Mouse (Mus musculus) midbrain, embryonic 15.5 days (tissue): ENCODE results near the gene Dhx32. TPM values are rescaled to one million over a fixed set of nuclear protein-coding genes. Genes with fewer than 3 reads are reported as not detected.

Source experiments
- ATAC-seq: fragments of 200-750 bp; cut with Nextera tagmentation; replicated peaks from 2 replicates; pipeline ENCODE4 v1.8.0; 2017; ENCODE audit warnings: moderate TSS enrichment
- H3K27ac ChIP-seq: fragments of 300-500 bp; sonication (generic); 2 replicates; pipeline ENCODE4 v1.5.1; 2015; ENCODE audit warnings: mild to moderate bottlenecking, inconsistent platforms
- H3K27me3 ChIP-seq: fragments of 300-500 bp; sonication (generic); replicated peaks from 2 replicates; pipeline ENCODE4 v1.6.1; 2015; ENCODE audit warnings: inconsistent platforms
- H3K36me3 ChIP-seq: fragments of 300-500 bp; sonication (generic); replicated peaks from 2 replicates; pipeline ENCODE4 v1.6.1; 2015; ENCODE audit warnings: inconsistent platforms
- H3K4me1 ChIP-seq: fragments of 300-500 bp; sonication (generic); 2 replicates; pipeline ENCODE4 v1.6.1; 2015; ENCODE audit warnings: inconsistent platforms
- H3K4me2 ChIP-seq: fragments of 300-500 bp; sonication (generic); 2 replicates; pipeline ENCODE4 v1.6.1; 2015; ENCODE audit warnings: inconsistent platforms, mild to moderate bottlenecking, moderate library complexity
- H3K4me3 ChIP-seq: fragments of 300-500 bp; sonication (generic); 2 replicates; pipeline ENCODE4 v1.5.1; 2015; ENCODE audit warnings: mild to moderate bottlenecking, inconsistent platforms
- H3K9ac ChIP-seq: fragments of 300-500 bp; sonication (generic); 2 replicates; pipeline ENCODE4 v1.6.1; 2015; ENCODE audit warnings: mild to moderate bottlenecking, inconsistent platforms
- H3K9me3 ChIP-seq: fragments of 300-500 bp; sonication (generic); 2 replicates; pipeline ENCODE4 v1.6.1; 2016; ENCODE audit warnings: inconsistent platforms
- WGBS: fragments of 180-500 bp; shearing (Covaris S2); methylation state at CpG from one replicate; pipeline ENCODE4 v1.1.7; 2015; ENCODE audit warnings: mixed read lengths; 5-methylcytosine and 5-hydroxymethylcytosine counted together
- polyA plus RNA-seq: library from polyadenylated mRNA; unstranded; fragments of >200 nt; fragmentation: Nextera tagmentation; extraction: Ambion mirVana; gene quantifications from 2 replicates; pipeline ENCODE4 v1.2.1, GENCODE M21; 2015

Gene Dhx32
- polyA plus RNA-seq, 1 experiment from 2014 or later = 42.6 TPM

DNA sequence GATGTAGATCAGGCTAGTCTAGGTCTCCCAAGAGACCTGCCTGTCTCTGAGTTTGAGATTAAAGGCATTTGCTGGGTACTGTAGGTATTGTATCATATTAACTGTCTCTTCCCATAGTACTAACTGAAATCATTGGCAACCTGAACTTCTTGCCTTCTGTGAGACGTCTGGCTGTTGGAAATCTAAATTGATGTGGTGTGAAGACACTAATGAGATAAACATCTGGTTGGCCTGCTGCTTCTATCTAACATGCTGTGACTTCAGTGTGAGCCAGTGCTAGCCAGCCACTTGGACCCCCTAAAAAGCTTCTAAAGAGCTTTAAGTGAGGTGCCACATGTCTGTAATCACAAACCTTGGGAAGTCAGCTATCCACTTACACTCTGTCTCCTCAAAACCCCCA, 10.2 kb upstream of the Dhx32 start:
- H3K4me1 ChIP-seq = peaks cover 4% of the 10 kb centered on the region; the same call in 1 of the 2 replicates
- 47% methylated on average over 1 of the region's 1 CpGs for WGBS
- H3K36me3 ChIP-seq = no peaks in the 10 kb centered on the region
- H3K9ac ChIP-seq = no peak overlapping the region
- H3K27me3 ChIP-seq = no peaks in the 10 kb centered on the region
- H3K4me2 ChIP-seq = no peak overlapping the region
- no peaks in the 10 kb centered on the region for H3K9me3 ChIP-seq
- no peak for ATAC-seq
- H3K4me3 ChIP-seq = no peak overlapping the region
- no peak overlapping the region for H3K27ac ChIP-seq

DNA sequence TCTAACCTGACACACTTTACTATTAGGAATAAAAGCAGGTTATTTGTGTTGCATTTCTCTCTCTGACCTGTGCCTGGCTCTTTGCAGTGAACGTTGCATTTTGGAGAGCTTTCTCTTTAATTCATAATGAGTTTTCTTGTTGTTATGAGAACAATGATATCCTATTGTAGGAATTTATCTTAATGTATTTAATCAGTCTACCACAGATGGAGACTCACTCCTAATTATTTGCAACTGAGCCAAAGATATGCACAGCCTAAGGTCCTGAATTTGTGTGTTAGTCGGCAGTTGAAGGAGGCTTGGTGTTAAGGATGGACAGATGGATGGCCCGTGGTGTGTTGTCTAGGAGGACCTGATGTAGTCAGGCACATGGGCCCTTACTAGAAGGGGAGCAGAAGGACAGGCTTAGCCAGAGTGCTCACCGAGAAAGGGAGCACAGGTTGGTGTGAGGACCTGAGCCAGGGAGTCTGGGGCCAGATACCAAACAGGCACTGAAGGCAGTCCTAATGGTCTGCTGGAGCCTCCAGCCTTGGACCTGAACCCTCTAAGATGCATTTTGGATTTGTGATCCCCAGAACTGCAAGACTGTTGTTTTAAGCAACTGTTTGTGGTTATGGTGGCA, 8.2 kb upstream of the Dhx32 start:
- peaks cover 4% of the 10 kb centered on the region; the same call in 1 of the 2 replicates for H3K4me1 ChIP-seq
- H3K27me3 ChIP-seq = no peaks in the 10 kb centered on the region
- H3K27ac ChIP-seq = no peak overlapping the region
- H3K4me2 ChIP-seq = no peak overlapping the region
- no peaks in the 10 kb centered on the region for H3K36me3 ChIP-seq
- ATAC-seq = no peak
- no peak overlapping the region for H3K9ac ChIP-seq
- no peak overlapping the region for H3K4me3 ChIP-seq
- H3K9me3 ChIP-seq = no peaks in the 10 kb centered on the region
- WGBS = 87% methylated on average over 4 of the region's 4 CpGs

DNA sequence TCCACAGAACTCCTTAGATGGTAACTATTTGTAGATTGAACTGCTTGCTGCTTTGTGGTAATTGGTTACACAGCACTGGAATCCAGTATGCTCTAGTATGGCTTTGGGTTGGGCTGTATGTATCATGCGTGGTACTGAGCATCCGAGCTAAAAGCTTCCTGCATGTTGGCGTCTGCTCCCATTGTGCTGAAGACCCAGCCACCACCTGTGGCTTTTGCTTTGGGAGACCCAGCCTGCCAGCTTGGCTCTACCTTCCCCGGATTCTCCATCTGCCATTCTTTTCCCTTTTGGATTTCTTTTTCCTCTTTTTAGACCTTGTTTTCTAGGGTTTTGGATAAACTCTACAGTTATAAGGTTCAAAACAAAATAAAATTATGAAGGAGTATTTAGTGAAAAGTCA, 7.6 kb upstream of the Dhx32 start:
- Histone ChIP-seq H3K27me3 (no peaks in the 10 kb centered on the region), H3K4me2 (no peak overlapping the region), H3K9me3 (no peaks in the 10 kb centered on the region), H3K27ac (no peak overlapping the region), H3K9ac (no peak overlapping the region), H3K36me3 (no peaks in the 10 kb centered on the region), H3K4me3 (no peak overlapping the region), H3K4me1 (peaks cover 4% of the 10 kb centered on the region; the same call in 1 of the 2 replicates)
- WGBS = 91% methylated on average over 4 of the region's 4 CpGs
- ATAC-seq = no peak

DNA sequence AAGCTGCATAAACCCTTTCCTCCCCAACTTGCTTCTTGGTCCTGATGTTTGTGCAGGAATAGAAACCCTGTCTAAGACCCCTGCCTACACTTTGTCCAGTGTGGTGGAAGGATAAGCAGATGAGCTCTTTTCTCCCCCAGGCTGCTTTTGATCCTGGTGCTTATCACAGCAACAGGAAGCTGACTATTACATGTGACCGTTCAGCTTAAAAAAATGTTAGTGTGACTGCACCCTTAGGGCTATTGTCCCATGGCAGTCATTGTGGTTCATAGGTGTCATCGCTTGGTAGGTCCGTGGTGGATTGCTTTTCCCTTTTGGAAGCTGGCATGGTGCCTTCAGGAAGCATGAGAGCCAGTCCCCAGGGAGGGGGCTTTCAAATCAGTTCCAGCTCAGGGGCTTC, 5.6 kb upstream of the Dhx32 start:
- no peak for ATAC-seq
- H3K4me1 ChIP-seq = no peaks in the 10 kb centered on the region
- H3K36me3 ChIP-seq = no peaks in the 10 kb centered on the region
- H3K9me3 ChIP-seq = no peaks in the 10 kb centered on the region
- no peak overlapping the region for H3K9ac ChIP-seq
- H3K4me2 ChIP-seq = no peak overlapping the region
- H3K27ac ChIP-seq = no peak overlapping the region
- H3K27me3 ChIP-seq = no peaks in the 10 kb centered on the region
- WGBS = 74% methylated on average over 3 of the region's 3 CpGs
- H3K4me3 ChIP-seq = no peak overlapping the region

DNA sequence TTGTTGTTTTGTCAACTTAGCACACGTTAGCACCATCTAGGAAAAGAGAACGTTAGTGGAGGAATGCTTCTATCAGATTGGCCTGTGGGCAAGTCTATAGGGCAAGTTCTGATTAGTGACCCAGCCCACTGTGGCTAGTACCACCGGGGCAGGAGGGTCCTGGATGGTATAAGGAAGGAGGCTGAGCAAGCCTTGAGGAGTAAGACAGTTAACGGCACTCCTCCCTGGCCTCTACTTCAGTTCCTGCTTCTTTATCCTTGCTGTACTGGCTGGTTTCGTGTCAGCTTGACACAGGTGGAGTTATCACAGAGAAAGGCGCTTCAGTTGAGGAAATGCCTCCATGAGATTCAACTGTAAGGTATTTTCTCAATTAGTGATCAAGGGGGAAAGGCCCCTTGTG, 5.0 kb upstream of the Dhx32 start:
- Histone ChIP-seq H3K4me3 (no peak overlapping the region), H3K9me3 (no peaks in the 10 kb centered on the region), H3K36me3 (no peaks in the 10 kb centered on the region), H3K4me1 (no peaks in the 10 kb centered on the region), H3K9ac (no peak overlapping the region), H3K4me2 (no peak overlapping the region), H3K27me3 (no peaks in the 10 kb centered on the region), H3K27ac (no peak overlapping the region)
- no peak for ATAC-seq
- 88% methylated on average over 6 of the region's 6 CpGs for WGBS

DNA sequence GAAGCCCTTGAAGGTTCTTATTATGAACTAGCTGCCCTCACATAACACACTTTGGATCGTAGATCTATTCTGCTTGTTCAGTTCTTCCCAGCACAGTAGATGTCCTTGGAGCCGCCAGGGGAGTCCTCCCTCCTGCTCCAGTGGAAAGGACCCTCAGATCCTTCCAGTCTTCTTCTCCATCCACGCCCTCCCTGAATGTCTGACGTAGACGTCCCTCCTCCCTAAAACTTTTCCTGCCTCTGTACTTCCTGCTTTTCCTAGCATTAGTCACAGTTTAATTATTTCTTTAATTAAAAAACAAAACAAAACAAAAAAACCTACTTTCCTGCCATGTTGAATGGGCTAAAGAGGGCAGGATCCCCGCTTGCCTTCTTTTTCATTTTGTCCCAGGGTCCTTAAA, 535 bp downstream of the Dhx32 start:
- H3K9me3 ChIP-seq = no peaks in the 10 kb centered on the region
- no peak overlapping the region for H3K9ac ChIP-seq
- no peak overlapping the region for H3K4me3 ChIP-seq
- ATAC-seq = no peak
- WGBS = 75% methylated on average over 6 of the region's 6 CpGs
- H3K4me2 ChIP-seq = no peak overlapping the region
- H3K4me1 ChIP-seq = 0 out of 2 replicates have a peak, but pooled peaks cover under 1% of the 10 kb centered on the region
- no peak overlapping the region for H3K27ac ChIP-seq
- H3K27me3 ChIP-seq = no peaks in the 10 kb centered on the region
- H3K36me3 ChIP-seq = no peaks in the 10 kb centered on the region

DNA sequence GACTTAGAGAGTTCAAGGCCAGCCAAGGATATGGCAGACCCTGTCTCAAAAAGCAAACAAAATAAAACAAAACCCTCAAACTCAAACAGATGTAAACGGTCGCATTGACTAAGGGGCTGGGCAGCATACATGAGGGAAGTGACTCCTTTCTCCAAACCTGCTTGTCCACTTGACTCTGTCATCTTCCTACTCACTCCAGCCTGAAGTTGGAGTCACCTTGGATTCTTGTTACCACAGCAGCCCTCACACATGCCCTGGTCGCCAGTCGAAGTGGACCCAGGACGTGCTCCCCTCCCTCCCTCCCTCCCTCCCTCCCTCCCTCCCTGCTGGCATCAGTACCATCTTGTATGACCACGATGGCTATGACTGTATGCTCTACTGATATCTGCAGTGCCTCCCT, 943 bp downstream of the Dhx32 start:
- Histone ChIP-seq H3K9me3 (no peaks in the 10 kb centered on the region), H3K27ac (no peak overlapping the region), H3K4me3 (no peak overlapping the region), H3K9ac (no peak overlapping the region), H3K4me2 (no peak overlapping the region), H3K4me1 (0 out of 2 replicates have a peak, but pooled peaks cover 3% of the 10 kb centered on the region), H3K27me3 (no peaks in the 10 kb centered on the region), H3K36me3 (no peaks in the 10 kb centered on the region)
- no peak for ATAC-seq
- 78% methylated on average over 6 of the region's 6 CpGs for WGBS

DNA sequence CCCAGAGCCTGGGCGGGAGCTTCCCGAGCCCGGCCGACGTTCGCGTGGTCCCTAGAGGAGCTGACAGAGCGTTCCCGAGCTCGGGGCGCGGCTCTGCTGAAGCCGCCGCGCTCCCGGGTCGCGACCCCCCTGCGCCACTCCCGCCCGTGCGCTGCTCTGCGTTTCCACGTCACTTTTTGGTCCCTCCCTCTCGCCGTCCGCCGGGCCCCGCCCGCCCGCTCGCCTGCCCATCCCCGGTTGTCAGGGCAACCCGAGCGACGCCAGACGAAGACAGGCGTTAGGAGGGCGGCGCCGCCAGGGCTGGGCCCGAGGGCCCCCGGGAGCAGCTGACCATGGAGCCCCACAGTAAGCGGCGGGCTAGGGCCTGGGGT, 5.9 kb downstream of the Dhx32 start, which contains the start of gene Fank1:
Gene Fank1, plus strand, starts transcription at position 236 of the 371 bp plus-strand sequence.
- Histone ChIP-seq H3K4me3 (peak within 1 kb of the TSS; percentile 90), H3K4me2 (peak within 1 kb of the TSS; percentile 86), H3K9ac (peak within 1 kb of the TSS; percentile 71), H3K27me3 (no peaks in the 10 kb centered on the region), H3K9me3 (no peaks in the 10 kb centered on the region), H3K36me3 (no peaks in the 10 kb centered on the region), H3K27ac (peak within 1 kb of the TSS; percentile 42; the same call in 1 of the 2 replicates), H3K4me1 (peaks cover 21% of the 10 kb centered on the region)
- peak; percentile 94 for ATAC-seq
- WGBS = 0% methylated on average over 45 of the region's 45 CpGs

DNA sequence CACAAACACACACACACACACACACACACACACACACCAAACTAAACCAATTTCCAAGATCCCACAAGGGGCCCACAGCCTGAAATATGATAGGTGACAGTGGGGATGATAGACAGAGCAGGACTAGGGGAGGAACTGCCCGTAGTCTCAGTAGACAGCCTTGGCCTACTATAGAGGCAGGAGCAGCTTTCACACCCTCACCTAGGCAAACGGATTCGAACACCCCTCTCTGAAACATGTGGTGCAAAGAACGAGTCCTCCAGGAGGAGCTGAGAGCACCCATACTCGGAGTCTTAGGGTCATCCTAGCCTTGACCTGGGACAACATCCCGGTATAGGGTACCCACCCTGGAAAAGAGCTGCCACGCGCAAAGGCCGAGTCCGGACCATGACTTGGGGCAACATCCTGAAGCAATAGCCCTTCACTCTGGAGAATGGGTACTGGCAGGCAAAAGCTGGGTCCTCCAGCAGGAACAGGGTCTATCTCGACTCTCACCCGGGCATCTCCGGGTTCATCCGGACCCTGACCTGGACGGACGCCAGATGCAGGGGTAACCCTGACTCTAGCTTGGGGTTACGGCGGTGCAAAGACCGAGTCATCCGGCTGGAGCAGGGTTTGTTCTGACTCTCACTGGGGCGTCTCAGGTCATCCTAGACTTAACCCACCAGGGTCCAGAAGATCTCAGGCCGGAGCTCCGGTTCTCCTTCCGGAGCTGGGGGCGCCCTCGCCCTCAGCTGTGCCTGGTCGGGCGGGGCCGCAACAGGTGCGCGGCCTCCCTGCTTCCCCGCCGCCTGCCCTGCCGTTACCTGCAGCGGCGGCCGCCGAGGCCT, 6.5 kb downstream of the Dhx32 start:
- no peaks in the 10 kb centered on the region for H3K36me3 ChIP-seq

DNA sequence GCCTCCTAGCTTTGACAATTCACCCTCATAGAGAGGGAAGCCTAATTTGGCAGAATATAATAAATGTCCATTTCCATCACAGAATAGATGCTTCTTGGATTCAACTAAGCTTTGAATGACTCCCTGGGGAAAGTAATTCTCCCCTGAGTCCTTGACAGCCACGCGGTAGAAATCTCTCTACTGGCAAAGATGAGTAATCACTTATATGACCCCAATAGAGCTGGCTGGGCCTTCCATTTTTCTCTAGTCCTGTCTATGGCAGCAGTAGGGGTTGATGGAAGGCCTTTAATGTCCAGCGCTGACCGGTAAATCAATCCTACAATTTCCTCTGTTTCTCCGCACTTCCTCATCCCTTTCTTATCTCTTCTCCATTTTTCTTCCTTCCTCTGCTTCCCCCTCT, 7.3 kb downstream of the Dhx32 start:
- H3K27me3 ChIP-seq = no peaks in the 10 kb centered on the region
- H3K4me3 ChIP-seq = peak overlapping the region; percentile 90
- no peaks in the 10 kb centered on the region for H3K36me3 ChIP-seq
- no peak for ATAC-seq
- H3K4me2 ChIP-seq = peak overlapping the region; percentile 86
- H3K27ac ChIP-seq = no peak overlapping the region
- no peaks in the 10 kb centered on the region for H3K9me3 ChIP-seq
- H3K9ac ChIP-seq = no peak overlapping the region
- WGBS = 52% methylated on average over 5 of the region's 5 CpGs
- peaks cover 21% of the 10 kb centered on the region for H3K4me1 ChIP-seq

More for the DNA sequence above, 6.5 kb downstream of the Dhx32 start:
- H3K9ac ChIP-seq = peak overlapping the region; percentile 71
- H3K4me2 ChIP-seq = peak overlapping the region; percentile 86
- no peaks in the 10 kb centered on the region for H3K27me3 ChIP-seq
- WGBS = 3% methylated on average over 37 of the region's 38 CpGs
- H3K4me1 ChIP-seq = peaks cover 21% of the 10 kb centered on the region
- ATAC-seq = peak; percentile 68
- H3K4me3 ChIP-seq = peak overlapping the region; percentile 90
- no peaks in the 10 kb centered on the region for H3K9me3 ChIP-seq
- peak overlapping the region; percentile 42; the same call in 1 of the 2 replicates for H3K27ac ChIP-seq

DNA sequence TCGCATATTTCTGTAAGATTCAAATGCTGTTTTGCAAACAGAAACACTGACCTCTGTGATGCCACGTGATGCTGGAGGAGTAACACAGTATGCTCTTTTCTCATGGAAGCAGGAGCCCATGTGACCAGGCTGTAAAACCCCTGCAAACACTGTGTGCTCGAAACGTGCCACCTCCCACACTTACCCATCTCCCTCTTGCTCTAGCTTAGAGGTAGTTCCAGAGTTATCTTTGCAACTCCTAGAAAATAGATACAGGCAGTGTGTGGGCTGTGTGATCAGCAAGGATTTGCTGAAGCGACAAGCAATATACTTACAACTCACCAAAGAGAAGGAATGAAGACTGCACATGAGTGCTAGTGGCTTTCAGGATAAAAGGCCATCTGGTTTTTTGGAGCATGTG, 14.0 kb downstream of the Dhx32 start:
- Histone ChIP-seq H3K9ac (no peak overlapping the region), H3K4me2 (no peak overlapping the region), H3K27me3 (no peaks in the 10 kb centered on the region), H3K4me1 (peaks cover 11% of the 10 kb centered on the region), H3K36me3 (no peaks in the 10 kb centered on the region), H3K9me3 (no peaks in the 10 kb centered on the region), H3K27ac (no peak overlapping the region), H3K4me3 (no peak overlapping the region)
- WGBS = 70% methylated on average over 5 of the region's 5 CpGs
- ATAC-seq = no peak

DNA sequence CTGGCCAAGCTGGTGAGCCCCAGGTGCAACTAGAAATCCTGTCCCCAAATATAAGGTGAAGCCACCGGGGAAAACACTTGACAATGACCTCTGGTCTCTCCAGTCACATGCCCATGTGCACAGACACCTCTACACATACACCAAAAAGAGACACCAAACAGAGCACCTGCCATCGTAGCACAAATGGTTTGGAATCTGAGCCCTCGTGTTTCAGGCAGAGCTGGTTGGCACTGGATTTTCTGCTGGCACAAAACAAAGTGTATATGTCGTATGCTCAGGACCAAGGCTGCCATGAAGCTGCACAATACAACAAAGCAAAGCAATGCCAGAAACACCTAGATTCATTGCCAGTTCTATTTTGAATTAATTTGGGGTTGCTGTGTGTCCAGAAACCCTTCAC, 14.5 kb downstream of the Dhx32 start:
- no peaks in the 10 kb centered on the region for H3K27me3 ChIP-seq
- no peak overlapping the region for H3K4me2 ChIP-seq
- H3K36me3 ChIP-seq = no peaks in the 10 kb centered on the region
- no peak overlapping the region for H3K27ac ChIP-seq
- peaks cover 11% of the 10 kb centered on the region for H3K4me1 ChIP-seq
- no peak overlapping the region for H3K9ac ChIP-seq
- no peak overlapping the region for H3K4me3 ChIP-seq
- 83% methylated on average over 4 of the region's 4 CpGs for WGBS
- ATAC-seq = no peak
- no peaks in the 10 kb centered on the region for H3K9me3 ChIP-seq
